Mouse (Mus musculus): Measurements from ENCODE around the gene Olfr1052.
"Not testable (repeated sequence)": the region's sequence is repeated elsewhere in the genome, so short reads cannot be mapped to it uniquely, and the experiment has no call there.

- TF ChIP-seq TAL1, GATA1 (IDR thresholded peaks at IDR 0.05; ENCODE audit: low read length): not testable (repeated sequence)
These were observed 34.0 kb upstream of the Olfr1052 start, which contains the start of gene Olfr1049 for GRCm38 (mm10) chr2:86258228-86258627.

Measured in erythroblast, embryonic 14.5 days (primary cell).